Mouse (Mus musculus): ENCODE measurements around the gene Iqsec3. TPM values are rescaled to one million over a fixed set of nuclear protein-coding genes. Genes with fewer than 3 reads are reported as not detected.
A peak's percentile ranks its signal among the peaks of the same experiment; 100 is the strongest.

The Iqsec3 gene
- under 1 TPM; 0.51 to 0.69 TPM for total RNA-seq (2021)

- intact Hi-C loops (cut with DNase I) = loop anchor here (5.0 kb wide), 1 partner anchor 136 kb away; no protein-coding TSS in a partner anchor
- peak; percentile 87 to 94 for DNase-seq
Observed at GRCm38 (mm10) chr6:121473093-121473821, at the start of gene Iqsec3. Iqsec3 (minus strand) TSS chr6:121473678.

- DNase-seq = no peak
- intact Hi-C loops (cut with DNase I) = no loop called here
Observed at GRCm38 (mm10) chr6:121522106-121522705, 48.7 kb upstream of the Iqsec3 start.

GRCm38 (mm10) chr6:121521030-121521429, 47.6 kb upstream of the Iqsec3 start:
- intact Hi-C loops (cut with DNase I) = no loop called here
- no peak for DNase-seq

- intact Hi-C loops (cut with DNase I) = no loop called here
- no peak for DNase-seq
Observed at GRCm38 (mm10) chr6:121519896-121520295, 46.4 kb upstream of the Iqsec3 start.

GRCm38 (mm10) chr6:121519266-121519810, 45.9 kb upstream of the Iqsec3 start:
- intact Hi-C loops (cut with DNase I) = no loop called here
- DNase-seq = no peak

- intact Hi-C loops (cut with DNase I) = no loop called here
- no peak for DNase-seq
Observed at GRCm38 (mm10) chr6:121517726-121518125, 44.2 kb upstream of the Iqsec3 start.

- intact Hi-C loops (cut with DNase I) = no loop called here
- no peak for DNase-seq
Observed at GRCm38 (mm10) chr6:121510381-121510780, 36.9 kb upstream of the Iqsec3 start.

GRCm38 (mm10) chr6:121509871-121510270, 36.4 kb upstream of the Iqsec3 start:
- intact Hi-C loops (cut with DNase I) = no loop called here
- no peak for DNase-seq

GRCm38 (mm10) chr6:121508266-121508665, 34.8 kb upstream of the Iqsec3 start:
- intact Hi-C loops (cut with DNase I) = no loop called here
- no peak for DNase-seq

- DNase-seq = no peak
- intact Hi-C loops (cut with DNase I) = no loop called here
Observed at GRCm38 (mm10) chr6:121501044-121501638, 27.7 kb upstream of the Iqsec3 start.

- intact Hi-C loops (cut with DNase I) = no loop called here
- no peak for DNase-seq
Observed at GRCm38 (mm10) chr6:121499856-121500255, 26.4 kb upstream of the Iqsec3 start.

- DNase-seq = no peak
- intact Hi-C loops (cut with DNase I) = no loop called here
Observed at GRCm38 (mm10) chr6:121498819-121499535, 25.5 kb upstream of the Iqsec3 start.

- intact Hi-C loops (cut with DNase I) = no loop called here
Observed at GRCm38 (mm10) chr6:121495606-121496005, 22.1 kb upstream of the Iqsec3 start.

GRCm38 (mm10) chr6:121495026-121495425, 21.5 kb upstream of the Iqsec3 start:
- intact Hi-C loops (cut with DNase I) = no loop called here
- no peak for DNase-seq

More at GRCm38 (mm10) chr6:121495606-121496005, 22.1 kb upstream of the Iqsec3 start:
- no peak for DNase-seq

GRCm38 (mm10) chr6:121494319-121494718, 20.8 kb upstream of the Iqsec3 start:
- no peak for DNase-seq
- intact Hi-C loops (cut with DNase I) = no loop called here

- intact Hi-C loops (cut with DNase I) = no loop called here
- no peak for DNase-seq
Observed at GRCm38 (mm10) chr6:121491339-121491738, 17.9 kb upstream of the Iqsec3 start.

GRCm38 (mm10) chr6:121472273-121472672, 1.2 kb downstream of the Iqsec3 start:
- intact Hi-C loops (cut with DNase I) = loop anchor here (5.0 kb wide), 1 partner anchor 135 kb away; no protein-coding TSS in a partner anchor

GRCm38 (mm10) chr6:121468235-121468634, 5.2 kb downstream of the Iqsec3 start:
- no peak for DNase-seq
- intact Hi-C loops (cut with DNase I) = no loop called here

More at GRCm38 (mm10) chr6:121472273-121472672, 1.2 kb downstream of the Iqsec3 start:
- DNase-seq = no peak

- no peak for DNase-seq
- intact Hi-C loops (cut with DNase I) = no loop called here
Observed at GRCm38 (mm10) chr6:121462628-121463340, 10.7 kb downstream of the Iqsec3 start.

- intact Hi-C loops (cut with DNase I) = no loop called here
- no peak for DNase-seq
Observed at GRCm38 (mm10) chr6:121457381-121457780, 16.1 kb downstream of the Iqsec3 start.
